Mouse (Mus musculus): ENCODE results near the gene Foxm1. TPM values are rescaled to one million over a fixed set of nuclear protein-coding genes. Genes with fewer than 3 reads are reported as not detected.

Gene Foxm1
- total RNA-seq, 2 experiments from 2014 or later: 14.1 to 17.7 TPM

GRCm38 (mm10) chr6:128421480-128421879 is 58.7 kb downstream of the Foxm1 start:
- no peak for ATAC-seq (replicated peaks; ENCODE audit: low FRiP score, poor library complexity, severe bottlenecking)

- 0 out of 2 replicates have a peak, but pooled peaks have one; percentile 40 for ATAC-seq (replicated peaks; ENCODE audit: low FRiP score, poor library complexity, severe bottlenecking)
Observed at GRCm38 (mm10) chr6:128423496-128424268, 60.9 kb downstream of the Foxm1 start.

DNA sequence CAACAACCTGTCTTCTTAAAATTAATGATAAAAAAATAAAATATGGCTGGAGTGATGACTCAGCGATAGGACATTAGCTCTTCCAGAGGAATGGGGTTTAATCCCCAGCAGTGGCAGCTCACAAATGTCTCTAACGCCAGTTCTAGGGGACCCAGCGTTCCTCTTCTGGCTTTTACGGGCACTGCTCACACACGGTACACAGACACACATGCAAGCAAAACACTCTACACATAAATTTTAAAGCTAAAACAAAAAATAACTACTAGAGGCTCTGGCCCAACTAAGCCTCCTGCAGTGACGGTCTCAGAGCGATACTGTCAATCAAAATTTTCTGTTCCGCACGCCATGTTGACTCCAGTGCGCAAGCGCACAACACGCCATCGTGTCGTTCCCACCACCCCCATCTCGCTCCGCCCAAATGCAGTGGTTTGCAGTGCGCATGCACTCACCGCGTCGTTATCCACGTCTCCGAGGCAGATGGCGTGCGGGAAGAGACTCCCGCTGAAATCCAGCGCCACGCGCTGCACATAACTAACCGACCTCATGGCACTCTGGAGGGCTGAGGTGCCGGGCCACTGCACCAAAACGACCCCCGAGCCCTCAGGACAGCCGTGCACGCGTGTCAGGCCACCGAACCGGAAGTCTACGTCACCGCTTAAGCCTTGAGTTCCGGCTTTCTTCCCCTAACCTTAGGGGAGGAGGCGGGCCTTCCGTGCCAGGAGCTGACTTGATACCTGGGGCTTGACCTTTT is 61.7 kb downstream of the Foxm1 start, which contains the start of gene Itfg2:
Itfg2 (minus strand) TSS at position 663 of the 751 bp plus-strand sequence.
- ATAC-seq (replicated peaks; ENCODE audit: low FRiP score, poor library complexity, severe bottlenecking): peak; percentile 98

DNA sequence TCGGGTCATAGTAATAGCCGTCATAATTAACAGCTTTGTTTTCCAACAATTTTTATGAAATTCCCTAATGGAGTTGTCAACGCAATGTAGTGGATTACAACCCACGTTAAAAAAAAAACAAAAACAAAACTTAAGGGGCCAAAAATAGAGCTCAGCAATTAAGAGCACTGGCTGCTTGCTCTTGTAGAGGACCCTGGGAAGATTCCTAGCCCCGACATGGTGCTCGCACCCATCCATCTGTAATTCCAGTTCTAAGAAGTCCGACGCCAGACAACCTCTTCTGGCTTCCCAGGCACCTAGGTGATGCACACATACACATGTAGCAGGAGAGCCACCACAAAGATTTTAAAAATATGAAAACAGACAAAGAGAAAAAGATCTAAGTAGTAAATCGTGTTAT is 62.3 kb downstream of the Foxm1 start:
- ATAC-seq (replicated peaks; ENCODE audit: low FRiP score, poor library complexity, severe bottlenecking): 0 out of 2 replicates have a peak, but pooled peaks have one; percentile 3

Other genes with a start within 250 kb of the Foxm1 start
- 0.63 TPM in 1 of 2 replicates, not detected in the other for gene Tspan9, start 219.4 kb upstream of the Foxm1 start, total RNA-seq (2015; ENCODE audit: low replicate concordance)
- 0.26 and 0.56 TPM in 2 replicates for gene Tspan9, start 219.4 kb upstream of the Foxm1 start, total RNA-seq (2017; ENCODE audit: low replicate concordance)
- gene Tead4, start 62.1 kb upstream of the Foxm1 start, total RNA-seq (2015; ENCODE audit: low replicate concordance): not detected in 2 replicates
- gene Tead4, start 62.1 kb upstream of the Foxm1 start, total RNA-seq (2017; ENCODE audit: low replicate concordance): not detected in 2 replicates
- 0.38 and 0.42 TPM in 2 replicates for gene Tulp3, start 7.1 kb upstream of the Foxm1 start, total RNA-seq (2015; ENCODE audit: low replicate concordance)
- not detected in 2 replicates for gene Tulp3, start 7.1 kb upstream of the Foxm1 start, total RNA-seq (2017; ENCODE audit: low replicate concordance)
- 37.4 and 39.6 TPM in 2 replicates for gene Rhno1, start 56 bp upstream of the Foxm1 start, total RNA-seq (2015; ENCODE audit: low replicate concordance)
- 19.5 and 38.2 TPM in 2 replicates for gene Rhno1, start 56 bp upstream of the Foxm1 start, total RNA-seq (2017; ENCODE audit: low replicate concordance)
- not detected in 2 replicates for gene Tex52, start 12.5 kb downstream of the Foxm1 start, total RNA-seq (2015; ENCODE audit: low replicate concordance)
- gene Tex52, start 12.5 kb downstream of the Foxm1 start, total RNA-seq (2017; ENCODE audit: low replicate concordance): not detected in 2 replicates
- not detected in 2 replicates for gene Gm44596, start 12.5 kb downstream of the Foxm1 start, total RNA-seq (2015; ENCODE audit: low replicate concordance)
- gene Gm44596, start 12.5 kb downstream of the Foxm1 start, total RNA-seq (2017; ENCODE audit: low replicate concordance): not detected in 2 replicates
- gene Nrip2, start 36.3 kb downstream of the Foxm1 start, total RNA-seq (2015; ENCODE audit: low replicate concordance): not detected in 2 replicates
- not detected in 2 replicates for gene Nrip2, start 36.3 kb downstream of the Foxm1 start, total RNA-seq (2017; ENCODE audit: low replicate concordance)
- gene Itfg2, start 62.0 kb downstream of the Foxm1 start, total RNA-seq (2015; ENCODE audit: low replicate concordance): 12.7 and 53.8 TPM in 2 replicates
- 5.3 and 13.7 TPM in 2 replicates for gene Itfg2, start 62.0 kb downstream of the Foxm1 start, total RNA-seq (2017; ENCODE audit: low replicate concordance)
- gene Fkbp4, start 75.7 kb downstream of the Foxm1 start, total RNA-seq (2015; ENCODE audit: low replicate concordance): 16.1 and 19.2 TPM in 2 replicates
- gene Fkbp4, start 75.7 kb downstream of the Foxm1 start, total RNA-seq (2017; ENCODE audit: low replicate concordance): 34.8 and 68.4 TPM in 2 replicates
- gene Pzp, start 163.8 kb downstream of the Foxm1 start, total RNA-seq (2015; ENCODE audit: low replicate concordance): not detected in 2 replicates
- not detected in 2 replicates for gene Pzp, start 163.8 kb downstream of the Foxm1 start, total RNA-seq (2017; ENCODE audit: low replicate concordance)
- gene A2ml1, start 218.6 kb downstream of the Foxm1 start, total RNA-seq (2015; ENCODE audit: low replicate concordance): not detected in 2 replicates
- 0.28 TPM in 1 of 2 replicates, not detected in the other for gene A2ml1, start 218.6 kb downstream of the Foxm1 start, total RNA-seq (2017; ENCODE audit: low replicate concordance)

Measured in erythroblast, adult 5-6 weeks (primary cell).